Mouse (Mus musculus): Measurements from ENCODE around the gene Pkd1. TPM values are rescaled to one million over a fixed set of nuclear protein-coding genes. Genes with fewer than 3 reads are reported as not detected.
A peak's percentile ranks its signal among the peaks of the same experiment; 100 is the strongest.

Pkd1 gene
- polyA plus RNA-seq, 1 experiment from 2014 or later: 34.0 TPM

GRCm38 (mm10) chr17:24533099-24533992, 16.3 kb upstream of the Pkd1 start:
- Histone ChIP-seq H3K4me2 (peak overlapping the region; percentile 80), H3K9me3 (ENCODE audit: low read depth, low read length) (no peaks in the 10 kb centered on the region), H3K9ac (peak overlapping the region; percentile 41), H3K4me1 (ENCODE audit: insufficient read depth) (peaks cover 16% of the 10 kb centered on the region), H3K27ac (ENCODE audit: low read depth) (no peak overlapping the region), H3K27me3 (ENCODE audit: insufficient read depth, low read length) (no peaks in the 10 kb centered on the region), H3K4me3 (ENCODE audit: low read depth, low read length) (peak overlapping the region; percentile 35), H3K36me3 (ENCODE audit: insufficient read depth) (peaks cover 25% of the 10 kb centered on the region)
- WGBS: 9% methylated on average over 53 of the region's 53 CpGs
- peak; percentile 87 for DNase-seq
- peak; percentile 26; the same call in 1 of the 2 replicates for TF ChIP-seq CTCF (IDR thresholded peaks at IDR 0.05; ENCODE audit: low read depth)
- ATAC-seq (ENCODE audit: insufficient read depth): peak; percentile 53

GRCm38 (mm10) chr17:24534160-24534718, 15.4 kb upstream of the Pkd1 start, which contains the start of gene Rab26:
Gene Rab26, minus strand, starts transcription at chr17:24534210.
- peak within 1 kb of the TSS; percentile 80 for H3K4me2 ChIP-seq
- ATAC-seq (ENCODE audit: insufficient read depth) (no peak), DNase-seq (no peak)
- peaks cover 16% of the 10 kb centered on the region for H3K4me1 ChIP-seq (ENCODE audit: insufficient read depth)
- no peak for TF ChIP-seq CTCF (IDR thresholded peaks at IDR 0.05; ENCODE audit: low read depth)
- peaks cover 19% of the 10 kb centered on the region for H3K36me3 ChIP-seq (ENCODE audit: insufficient read depth)
- peak within 1 kb of the TSS; percentile 35 for H3K4me3 ChIP-seq (ENCODE audit: low read depth, low read length)
- 82% methylated on average over 8 of the region's 8 CpGs for WGBS
- H3K27me3 ChIP-seq (ENCODE audit: insufficient read depth, low read length): no peaks in the 10 kb centered on the region
- peak within 1 kb of the TSS; percentile 41 for H3K9ac ChIP-seq
- no peak within 1 kb of the TSS for H3K27ac ChIP-seq (ENCODE audit: low read depth)
- no peaks in the 10 kb centered on the region for H3K9me3 ChIP-seq (ENCODE audit: low read depth, low read length)

GRCm38 (mm10) chr17:24535300-24535699, 14.3 kb upstream of the Pkd1 start:
- Histone ChIP-seq H3K4me2 (no peak overlapping the region), H3K9ac (no peak overlapping the region), H3K27ac (ENCODE audit: low read depth) (no peak overlapping the region), H3K4me3 (ENCODE audit: low read depth, low read length) (no peak overlapping the region), H3K36me3 (ENCODE audit: insufficient read depth) (peaks cover 9% of the 10 kb centered on the region), H3K27me3 (ENCODE audit: insufficient read depth, low read length) (no peaks in the 10 kb centered on the region), H3K9me3 (ENCODE audit: low read depth, low read length) (no peaks in the 10 kb centered on the region), H3K4me1 (ENCODE audit: insufficient read depth) (peaks cover 9% of the 10 kb centered on the region; the same call in 1 of the 2 replicates)
- WGBS: 32% methylated on average over 5 of the region's 5 CpGs
- DNase-seq (no peak), ATAC-seq (ENCODE audit: insufficient read depth) (no peak)
- no peak for TF ChIP-seq CTCF (IDR thresholded peaks at IDR 0.05; ENCODE audit: low read depth)

- Histone ChIP-seq H3K36me3 (ENCODE audit: insufficient read depth) (no peaks in the 10 kb centered on the region), H3K4me3 (ENCODE audit: low read depth, low read length) (no peak overlapping the region), H3K4me2 (no peak overlapping the region), H3K4me1 (ENCODE audit: insufficient read depth) (peaks cover 8% of the 10 kb centered on the region; the same call in 1 of the 2 replicates), H3K27me3 (ENCODE audit: insufficient read depth, low read length) (no peaks in the 10 kb centered on the region), H3K9ac (no peak overlapping the region), H3K27ac (ENCODE audit: low read depth) (peak overlapping the region; percentile 63; the same call in 1 of the 2 replicates), H3K9me3 (ENCODE audit: low read depth, low read length) (no peaks in the 10 kb centered on the region)
- TF ChIP-seq CTCF (IDR thresholded peaks at IDR 0.05; ENCODE audit: low read depth): no peak
- 33% methylated on average over 3 of the region's 3 CpGs for WGBS
- no peak for ATAC-seq (ENCODE audit: insufficient read depth)
- peak; percentile 56 for DNase-seq
These were observed 12.1 kb upstream of the Pkd1 start for GRCm38 (mm10) chr17:24537536-24537935.

GRCm38 (mm10) chr17:24538950-24539349, 10.7 kb upstream of the Pkd1 start:
- Histone ChIP-seq H3K27ac (ENCODE audit: low read depth) (no peak overlapping the region), H3K9me3 (ENCODE audit: low read depth, low read length) (no peaks in the 10 kb centered on the region), H3K4me3 (ENCODE audit: low read depth, low read length) (no peak overlapping the region), H3K36me3 (ENCODE audit: insufficient read depth) (no peaks in the 10 kb centered on the region), H3K9ac (no peak overlapping the region), H3K27me3 (ENCODE audit: insufficient read depth, low read length) (no peaks in the 10 kb centered on the region), H3K4me1 (ENCODE audit: insufficient read depth) (no peaks in the 10 kb centered on the region), H3K4me2 (no peak overlapping the region)
- 67% methylated on average over 8 of the region's 8 CpGs for WGBS
- DNase-seq (peak; percentile 78), ATAC-seq (ENCODE audit: insufficient read depth) (no peak)
- TF ChIP-seq CTCF (IDR thresholded peaks at IDR 0.05; ENCODE audit: low read depth): peak; percentile 63

- H3K27me3 ChIP-seq (ENCODE audit: insufficient read depth, low read length): no peaks in the 10 kb centered on the region
- H3K4me3 ChIP-seq (ENCODE audit: low read depth, low read length): no peak overlapping the region
- DNase-seq: peak; percentile 86
- no peaks in the 10 kb centered on the region for H3K9me3 ChIP-seq (ENCODE audit: low read depth, low read length)
- WGBS: 8% methylated on average over 3 of the region's 3 CpGs
- no peak overlapping the region for H3K9ac ChIP-seq
- H3K27ac ChIP-seq (ENCODE audit: low read depth): no peak overlapping the region
- no peak for ATAC-seq (ENCODE audit: insufficient read depth)
- no peaks in the 10 kb centered on the region for H3K4me1 ChIP-seq (ENCODE audit: insufficient read depth)
- TF ChIP-seq CTCF (IDR thresholded peaks at IDR 0.05; ENCODE audit: low read depth): peak; percentile 78
- H3K4me2 ChIP-seq: no peak overlapping the region
- H3K36me3 ChIP-seq (ENCODE audit: insufficient read depth): no peaks in the 10 kb centered on the region
These were observed 9.3 kb upstream of the Pkd1 start for GRCm38 (mm10) chr17:24540375-24540774.

DNA sequence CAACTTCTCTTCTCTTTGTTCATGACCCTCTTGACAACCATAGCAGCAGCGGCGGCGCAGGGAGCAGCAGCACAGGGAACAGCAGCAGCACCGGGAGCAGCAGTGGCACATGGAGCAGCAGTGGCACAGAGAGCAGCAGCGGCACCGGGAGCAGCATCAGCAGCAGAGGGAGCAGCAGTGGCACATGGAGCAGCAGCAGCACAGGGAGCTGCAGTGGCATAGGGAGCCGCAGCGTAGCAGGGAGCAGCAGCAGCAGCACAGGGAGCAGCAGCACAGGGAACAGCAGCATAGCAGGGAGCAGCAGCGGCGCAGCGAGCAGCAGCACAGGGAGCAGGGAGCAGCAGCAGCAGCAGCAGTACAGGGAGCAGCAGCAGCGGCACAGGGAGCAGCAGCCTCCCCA, 5.0 kb upstream of the Pkd1 start:
- no peak overlapping the region for H3K4me3 ChIP-seq (ENCODE audit: low read depth, low read length)
- H3K4me1 ChIP-seq (ENCODE audit: insufficient read depth): no peaks in the 10 kb centered on the region
- H3K4me2 ChIP-seq: peak overlapping the region; percentile 42
- no peaks in the 10 kb centered on the region for H3K36me3 ChIP-seq (ENCODE audit: insufficient read depth)
- no peak for ATAC-seq (ENCODE audit: insufficient read depth)
- TF ChIP-seq CTCF (IDR thresholded peaks at IDR 0.05; ENCODE audit: low read depth): 0 out of 2 replicates have a peak, but pooled peaks have one; percentile 15
- peak overlapping the region; percentile 13; the same call in 1 of the 2 replicates for H3K9ac ChIP-seq
- no peak for DNase-seq
- no peaks in the 10 kb centered on the region for H3K27me3 ChIP-seq (ENCODE audit: insufficient read depth, low read length)
- H3K9me3 ChIP-seq (ENCODE audit: low read depth, low read length): no peaks in the 10 kb centered on the region
- no peak overlapping the region for H3K27ac ChIP-seq (ENCODE audit: low read depth)
- 12% methylated on average over 12 of the region's 12 CpGs for WGBS

Data from lung, embryonic 14.5 days (tissue).